Mouse (Mus musculus) heart, postnatal 10 days (tissue): ENCODE results near the gene Akt1. TPM values are rescaled to one million over a fixed set of nuclear protein-coding genes. Genes with fewer than 3 reads are reported as not detected.
A peak's percentile ranks its signal among the peaks of the same experiment; 100 is the strongest.

Experiments
- DNase-seq, 2 experiments: peaks; one replicate each; pipeline ENCODE4 v3.0.0; 2021
- intact Hi-C: fragments of 180-260 bp; cut with DNase I; formaldehyde crosslinking; loops from one replicate; pipeline ENCODE4 v1.15.1; 2025
- microRNA-seq, 2 experiments: library from miRNA; unstranded; fragments of <30 nt; microRNA quantifications; one replicate each; pipeline ENCODE4 v1.2.0; 2022
- total RNA-seq, 2 experiments: library from RNA; stranded (reverse); gene quantifications; 2 replicates each; pipeline ENCODE4 v1.2.3; 2021

Akt1 gene
- total RNA-seq, 2 experiments from 2014 or later, result 346 to 355 TPM

DNA sequence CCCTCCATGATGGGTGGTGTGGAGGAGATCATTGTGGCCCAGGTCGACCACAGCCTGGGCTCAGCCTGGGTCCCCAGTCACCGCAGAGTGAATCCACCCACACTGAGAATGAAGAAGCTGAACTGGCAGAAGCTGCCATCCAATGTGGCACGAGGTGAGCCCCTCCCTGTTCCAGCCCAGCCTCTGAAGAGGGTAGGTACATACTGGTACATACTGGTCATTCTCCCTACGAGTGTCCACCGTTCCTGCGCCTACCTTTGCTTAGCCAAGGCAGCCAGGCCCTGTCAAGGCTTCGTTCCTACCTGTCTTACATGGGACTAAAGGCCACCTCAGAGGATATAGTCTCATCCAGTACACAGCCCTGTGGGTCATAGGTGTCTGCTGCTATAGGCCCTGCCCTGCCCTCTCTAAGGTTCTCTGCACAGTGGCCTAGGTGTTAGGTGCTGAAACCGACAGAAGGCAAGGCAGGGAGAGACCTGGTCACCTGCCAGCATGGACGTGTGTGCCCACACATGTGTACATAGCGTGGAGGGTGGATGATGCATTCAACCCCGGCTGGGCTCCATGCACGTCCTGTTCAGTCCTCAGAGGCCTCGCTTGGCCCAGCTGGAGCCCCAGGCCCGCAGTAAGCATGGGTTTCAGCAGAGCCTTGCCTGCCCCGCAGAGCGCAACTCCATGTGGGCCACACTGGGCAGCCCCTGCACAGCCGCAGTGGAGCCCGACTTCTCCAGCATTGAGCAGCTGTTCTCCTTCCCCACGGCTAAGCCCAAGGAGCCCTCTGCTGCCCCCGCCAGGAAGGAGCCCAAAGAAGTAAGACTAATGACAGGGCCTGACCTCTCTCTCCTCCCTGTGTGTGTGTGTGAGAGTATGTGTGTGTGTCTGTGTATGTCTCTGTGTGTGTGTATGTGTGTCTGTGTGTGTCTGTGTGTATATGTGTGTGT lies 69.7 kb downstream of the Akt1 start:
- peak in 1 of 2 experiments; percentile 66 for DNase-seq
- intact Hi-C loops, result loop anchor here (1.0 kb wide), 1 partner anchor 53 kb away; no protein-coding TSS in a partner anchor

DNA sequence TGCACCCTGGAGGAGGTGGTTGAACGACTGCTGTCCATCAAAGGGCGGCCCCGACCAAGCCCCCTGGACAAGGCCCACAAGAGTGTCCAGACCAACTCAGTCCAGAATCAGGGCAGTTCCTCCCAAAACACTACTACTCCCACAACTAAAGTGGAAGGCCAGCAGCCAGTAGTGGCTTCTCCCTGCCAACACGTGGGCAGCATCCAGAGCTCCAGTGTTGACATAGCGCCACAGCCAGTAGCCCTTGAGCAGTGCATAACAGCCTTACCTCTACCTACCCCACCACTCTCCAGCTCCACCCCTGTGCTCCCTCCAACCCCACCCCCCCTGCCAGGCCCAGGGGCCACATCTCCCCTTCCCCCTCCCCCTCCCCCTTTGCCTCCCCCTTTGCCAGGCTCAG lies 70.7 kb downstream of the Akt1 start:
- no peak for DNase-seq
- intact Hi-C loops, result no loop called here

Small RNAs within 50 kb of the gene (microRNA-seq; reads per million reads assigned to microRNA genes)
- 1.4 to 1.7 reads per million in 2 experiments for gene Mir6939

Other genes with a start within 250 kb of the Akt1 start
- 10 to 100 TPM; 16.5 to 18.5 TPM for gene A530016L24Rik, start 185.4 kb downstream of the Akt1 start, total RNA-seq
- not detected for gene Tmem179, start 158.1 kb downstream of the Akt1 start, total RNA-seq
- 10 to 100 TPM; 18.4 to 23.3 TPM for gene Inf2, start 86.1 kb downstream of the Akt1 start, total RNA-seq
- 100 to 1,000 TPM; 129 to 136 TPM for gene Adssl1, start 54.8 kb downstream of the Akt1 start, total RNA-seq
- gene Siva1, start 30.2 kb downstream of the Akt1 start, total RNA-seq, result 10 to 100 TPM; 26.4 to 31.4 TPM
- gene Zbtb42, start 3.9 kb upstream of the Akt1 start, total RNA-seq, result 1 to 10 TPM; 7.7 to 8.5 TPM
- 10 to 100 TPM; 11.3 to 11.9 TPM for gene Cep170b, start 45.6 kb upstream of the Akt1 start, total RNA-seq
- 1 to 10 TPM; 5.7 to 5.8 TPM for gene Pld4, start 85.8 kb upstream of the Akt1 start, total RNA-seq
- 10 to 100 TPM; 13.6 to 17.4 TPM for gene Ahnak2, start 127.8 kb upstream of the Akt1 start, total RNA-seq
- gene Clba1, start 134.1 kb upstream of the Akt1 start, total RNA-seq, result 1 to 10 TPM; 2.4 to 3.1 TPM
- gene Cdca4, start 154.5 kb upstream of the Akt1 start, total RNA-seq, result 10 to 100 TPM; 13.7 to 16.6 TPM
- under 1 TPM; 0.17 to 0.19 TPM for gene Gpr132, start 193.3 kb upstream of the Akt1 start, total RNA-seq